Mouse (Mus musculus) liver, postnatal 0 days (tissue): ENCODE data around the gene Trpm3.

ENCODE experiments used
- CTCF ChIP-seq: sonication (generic); IDR thresholded peaks from 2 replicates; pipeline ENCODE4 v1.5.1; 2016; ENCODE audit warnings: antibody characterized with exemption, low read depth
- EP300 ChIP-seq: IDR thresholded peaks from 2 replicates; pipeline ENCODE4 v1.6.1; 2016; ENCODE audit warnings: antibody characterized with exemption, low read depth, mild to moderate bottlenecking

DNA sequence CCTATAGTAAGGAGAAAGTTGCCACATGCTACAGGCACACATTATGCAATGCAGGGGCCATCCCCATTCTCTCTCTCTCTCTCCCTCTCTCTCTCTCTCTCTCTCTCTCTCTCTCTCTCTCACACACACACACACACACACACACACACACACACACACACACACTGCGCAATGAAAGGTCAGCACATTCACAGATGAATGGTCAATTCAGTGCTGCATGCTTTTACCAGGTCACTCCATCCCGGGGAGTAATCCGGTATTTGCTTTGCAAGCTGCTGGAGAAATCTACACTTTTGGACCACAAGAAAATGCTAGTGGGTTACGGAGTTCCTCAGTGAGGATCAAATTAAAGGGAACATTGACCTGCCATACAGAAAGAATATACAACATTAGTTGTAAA is 537.4 kb downstream of the Trpm3 start:
- TF ChIP-seq CTCF (no peak), EP300 (no peak)
